Mouse (Mus musculus) lung, postnatal 0 days (tissue): Measurements from ENCODE around the gene Cldn8.

Experiments
- CTCF ChIP-seq: IDR thresholded peaks from 2 replicates; pipeline ENCODE4 v1.5.1; 2016; ENCODE audit warnings: antibody characterized with exemption, mild to moderate bottlenecking
- EP300 ChIP-seq: IDR thresholded peaks from 2 replicates; pipeline ENCODE4 v1.6.1; 2016; ENCODE audit warnings: antibody characterized with exemption, mild to moderate bottlenecking, control low read depth

- TF ChIP-seq CTCF (no peak), EP300 (no peak)
Observed at GRCm38 (mm10) chr16:88511348-88511747, 51.6 kb downstream of the Cldn8 start.
